Mouse (Mus musculus) CH12.LX (cell line): Measurements from ENCODE around the gene Hsd17b14. TPM values are rescaled to one million over a fixed set of nuclear protein-coding genes. Genes with fewer than 3 reads are reported as not detected.
A peak's percentile ranks its signal among the peaks of the same experiment; 100 is the strongest.
"Not testable (repeated sequence)": the region's sequence is repeated elsewhere in the genome, so short reads cannot be mapped to it uniquely, and the experiment has no call there.

Experiments
- DNase-seq: peaks from one replicate; pipeline ENCODE4 v3.0.0-alpha.2; 2013; ENCODE audit errors: extremely low read depth
- H3K27ac ChIP-seq: 2 replicates; pipeline ENCODE4 v1.5.1; 2012; ENCODE audit warnings: low read depth, mild to moderate bottlenecking, control low read depth, moderate library complexity; ENCODE audit not compliant: insufficient read depth
- H3K27me3 ChIP-seq: replicated peaks from 2 replicates; pipeline ENCODE3; 2012; ENCODE audit warnings: inconsistent platforms
- H3K36me3 ChIP-seq, 2 experiments: replicated peaks in 1 of 2; 2 replicates each; pipeline versions ENCODE3 to v1.6.1; 2012; ENCODE audit warnings: inconsistent platforms in 1 of 2, low read length in 1 of 2, mild to moderate bottlenecking in 1 of 2, mixed read lengths in 1 of 2, moderate library complexity in 1 of 2; ENCODE audit not compliant: control insufficient read depth in 1 of 2, insufficient read depth in 1 of 2
- H3K4me1 ChIP-seq, 2 experiments: 2 replicates each; pipeline ENCODE4 v1.6.1; 2012; ENCODE audit warnings: inconsistent platforms in 1 of 2, moderate library complexity in 1 of 2; ENCODE audit not compliant: insufficient read depth in 2 of 2, control insufficient read depth in 1 of 2
- H3K4me2 ChIP-seq: 2 replicates; pipeline ENCODE4 v1.6.1; 2012; ENCODE audit warnings: low read depth, mild to moderate bottlenecking, control low read depth; ENCODE audit not compliant: poor library complexity, insufficient read depth, severe bottlenecking
- H3K4me3 ChIP-seq, 3 experiments: fragments of 150-350 bp in 1 of 3; sonication (generic) in 1 of 3; replicated peaks in 1 of 3; 2 replicates each; pipeline versions ENCODE3 to v1.5.1; 2011 to 2012; ENCODE audit warnings: low read depth in 2 of 3, low read length in 2 of 3, mild to moderate bottlenecking in 2 of 3, moderate library complexity in 2 of 3, control low read depth in 1 of 3, improper control_type of control experiment in 1 of 3, inconsistent platforms in 1 of 3, mixed read lengths in 1 of 3; ENCODE audit not compliant: poor library complexity in 1 of 3
- H3K79me2 ChIP-seq: replicated peaks from 2 replicates; pipeline ENCODE4 v1.6.1; 2012; ENCODE audit warnings: mild to moderate bottlenecking, moderate library complexity; ENCODE audit not compliant: control insufficient read depth, poor library complexity, insufficient read depth, severe bottlenecking; ENCODE audit errors: extremely low read depth
- H3K9ac ChIP-seq: 2 replicates; pipeline ENCODE4 v1.6.1; 2012; ENCODE audit warnings: low read depth, mild to moderate bottlenecking, control low read depth, moderate library complexity; ENCODE audit not compliant: insufficient read depth
- H3K9me3 ChIP-seq: replicated peaks from 2 replicates; pipeline ENCODE3; 2012; ENCODE audit warnings: low read length, inconsistent platforms, mixed read lengths
- BHLHE40 ChIP-seq: IDR thresholded peaks from 2 replicates; pipeline ENCODE4 v1.6.1; 2011; ENCODE audit warnings: mild to moderate bottlenecking, low read depth, low read length, improper control_type of control experiment
- CTCF ChIP-seq, 2 experiments: IDR thresholded peaks in 1 of 2; conservative IDR thresholded peaks in 1 of 2; 2 replicates each; pipeline ENCODE4 v1.5.1; 2011 to 2012; ENCODE audit warnings: low read depth in 2 of 2, low read length in 2 of 2, improper control_type of control experiment in 1 of 2, inconsistent platforms in 1 of 2, mild to moderate bottlenecking in 1 of 2, moderate library complexity in 1 of 2
- E2F4 ChIP-seq: IDR thresholded peaks from 2 replicates; pipeline ENCODE4 v1.6.1; 2011; ENCODE audit warnings: low read depth, low read length, improper control_type of control experiment; ENCODE audit not compliant: insufficient replicate concordance
- ELF1 ChIP-seq: IDR thresholded peaks from 2 replicates; pipeline ENCODE4 v1.6.1; 2014; ENCODE audit warnings: low read depth, mild to moderate bottlenecking, inconsistent platforms, low read length, improper control_type of control experiment
- ETS1 ChIP-seq: conservative IDR thresholded peaks from 2 replicates; pipeline ENCODE4 v1.6.1; 2012; ENCODE audit warnings: low read depth, mild to moderate bottlenecking, inconsistent platforms, low read length, improper control_type of control experiment, moderate library complexity
- GABPA ChIP-seq: IDR thresholded peaks from 2 replicates; pipeline ENCODE4 v1.6.1; 2012; ENCODE audit warnings: low read depth, low read length, improper control_type of control experiment, inconsistent platforms; ENCODE audit not compliant: insufficient replicate concordance
- JUN ChIP-seq: IDR thresholded peaks from 2 replicates; pipeline ENCODE4 v1.6.1; 2011; ENCODE audit warnings: low read depth, mild to moderate bottlenecking, low read length, improper control_type of control experiment, moderate library complexity; ENCODE audit not compliant: insufficient read depth
- MAX ChIP-seq: IDR thresholded peaks from 2 replicates; pipeline ENCODE4 v1.6.1; 2011; ENCODE audit warnings: low read length, improper control_type of control experiment
- MAZ ChIP-seq: IDR thresholded peaks from 2 replicates; pipeline ENCODE4 v1.6.1; 2012; ENCODE audit warnings: low read depth, mild to moderate bottlenecking, inconsistent platforms, low read length, improper control_type of control experiment, moderate library complexity
- MEF2A ChIP-seq: IDR thresholded peaks from 2 replicates; pipeline ENCODE4 v1.6.1; 2014; ENCODE audit warnings: low read depth, mild to moderate bottlenecking, inconsistent platforms, low read length, improper control_type of control experiment, borderline replicate concordance
- MXI1 ChIP-seq: IDR thresholded peaks from 2 replicates; pipeline ENCODE4 v1.6.1; 2011; ENCODE audit warnings: mild to moderate bottlenecking, low read depth, low read length, improper control_type of control experiment
- NRF1 ChIP-seq: IDR thresholded peaks from 2 replicates; pipeline ENCODE4 v1.6.1; 2014; ENCODE audit warnings: low read depth, mild to moderate bottlenecking, inconsistent platforms, low read length, improper control_type of control experiment, moderate library complexity
- POLR2A ChIP-seq: IDR thresholded peaks from 2 replicates; pipeline ENCODE4 v1.6.1; 2011; ENCODE audit warnings: low read depth, mild to moderate bottlenecking, improper control_type of control experiment, low read length
- RAD21 ChIP-seq: IDR thresholded peaks from 2 replicates; pipeline ENCODE4 v1.6.1; 2011; ENCODE audit warnings: low read depth, mild to moderate bottlenecking, low read length, improper control_type of control experiment, moderate library complexity
- RCOR1 ChIP-seq: conservative IDR thresholded peaks from 2 replicates; pipeline ENCODE4 v1.6.1; 2012; ENCODE audit warnings: low read depth, mild to moderate bottlenecking, inconsistent platforms, low read length, improper control_type of control experiment
- TBP ChIP-seq: conservative IDR thresholded peaks from 2 replicates; pipeline ENCODE4 v1.6.1; 2011; ENCODE audit warnings: low read depth, low read length, improper control_type of control experiment
- TCF12 ChIP-seq: IDR thresholded peaks from 2 replicates; pipeline ENCODE4 v1.6.1; 2014; ENCODE audit warnings: low read depth, mild to moderate bottlenecking, inconsistent platforms, low read length, improper control_type of control experiment
- UBTF ChIP-seq: IDR thresholded peaks from 2 replicates; pipeline ENCODE4 v1.6.1; 2012; ENCODE audit warnings: low read depth, mild to moderate bottlenecking, inconsistent platforms, low read length, improper control_type of control experiment, moderate library complexity
- ZC3H11A ChIP-seq: IDR thresholded peaks from 2 replicates; pipeline ENCODE4 v1.6.1; 2012; ENCODE audit warnings: low read depth, mild to moderate bottlenecking, inconsistent platforms, low read length, improper control_type of control experiment
- ZMIZ1 ChIP-seq: IDR thresholded peaks from 2 replicates; pipeline ENCODE4 v1.6.1; 2012; ENCODE audit warnings: low read depth, mild to moderate bottlenecking, inconsistent platforms, low read length, improper control_type of control experiment
- ZNF384 ChIP-seq: IDR thresholded peaks from 2 replicates; pipeline ENCODE4 v1.6.1; 2012; ENCODE audit warnings: low read depth, low read length, improper control_type of control experiment, inconsistent platforms
- dilution Hi-C: fragments of 300-500 bp; cut with MboI; formaldehyde crosslinking; loops from 2 replicates; pipeline ENCODE4 v1.14.3; 2020; ENCODE audit warnings: low sequenced_read_pairs; ENCODE audit not compliant: extremely low pct_unique_long_range_greater_than_20kb, extremely low pct_ligation_motif_present
- in situ Hi-C: fragments of 300-500 bp; cut with MboI; formaldehyde crosslinking; loops from 3 replicates; pipeline ENCODE4 v1.14.3; 2019; ENCODE audit warnings: low sequenced_read_pairs, low pct_ligation_motif_present, low pct_unique_long_range_greater_than_20kb, mixed read lengths
- polyA plus RNA-seq: library from polyadenylated mRNA; unstranded; fragments of >175 nt; gene quantifications from 2 replicates; pipeline ENCODE4 v1.2.1, GENCODE M21; 2012; ENCODE audit warnings: low read depth; ENCODE audit not compliant: insufficient read length
- total RNA-seq, 2 experiments: library from RNA; depleted of rRNA; stranded (reverse); fragments of 300-350 nt in 1 of 2; fragments of >200 nt in 1 of 2; gene quantifications; 2 replicates each; pipeline ENCODE4 v1.2.3; 2012 to 2014

Hsd17b14 gene
- total and polyA plus RNA-seq, 3 experiments: 2.3 TPM; not detected in 2

DNA sequence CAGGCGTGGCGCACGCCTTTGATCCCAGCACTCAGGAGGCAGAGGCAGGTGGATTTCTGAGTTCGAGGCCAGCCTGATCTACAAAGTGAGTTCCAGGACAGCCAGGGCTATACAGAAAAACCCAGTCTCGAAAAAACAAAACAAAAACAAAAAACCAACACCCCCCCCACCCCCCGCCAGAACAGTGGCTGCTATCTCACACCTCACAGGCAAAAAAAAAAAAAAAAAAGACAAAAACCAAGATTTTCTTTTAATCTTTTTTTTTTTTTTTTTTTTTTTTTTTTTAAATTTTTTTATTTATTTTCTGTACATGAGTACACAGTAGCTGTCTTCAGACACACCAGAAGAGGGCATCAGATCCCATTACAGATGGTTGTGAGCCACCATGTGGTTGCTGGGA lies 27.5 kb upstream of the Hsd17b14 start:
- H3K9ac ChIP-seq, DNase-seq, H3K27ac ChIP-seq, dilution Hi-C loops, H3K4me3 ChIP-seq, H3K9me3 ChIP-seq, H3K4me2 ChIP-seq: not testable (repeated sequence)
- H3K4me1 ChIP-seq: peaks cover 8 to 43% of the 10 kb centered on the region in 2 experiments
- peaks cover 24% of the 10 kb centered on the region for H3K79me2 ChIP-seq
- H3K36me3 ChIP-seq: peaks cover 19 to 25% of the 10 kb centered on the region in 2 experiments
- peaks cover 28% of the 10 kb centered on the region for H3K27me3 ChIP-seq
- in situ Hi-C loops: loop anchor here (10.0 kb wide), 1 partner anchor 58 kb away; no protein-coding TSS in a partner anchor
- TF ChIP-seq ZNF384: peak; percentile 25; the same call in 1 of the 2 replicates
- TF ChIP-seq, all 38 proteins: peak for 1; not testable (repeated sequence) for 37

GRCm38 (mm10) chr7:45529461-45529860 lies 25.2 kb upstream of the Hsd17b14 start:
- no peak for DNase-seq
- Histone ChIP-seq H3K9me3 (no peaks in the 10 kb centered on the region), H3K9ac (no peak overlapping the region), H3K79me2 (peaks cover 11% of the 10 kb centered on the region), H3K27me3 (peaks cover 36% of the 10 kb centered on the region), H3K27ac (no peak overlapping the region), H3K4me2 (peak overlapping the region; percentile 25), H3K36me3 (peaks cover 5 to 6% of the 10 kb centered on the region in 2 experiments), H3K4me1 (peaks cover 4 to 24% of the 10 kb centered on the region in 2 experiments; a peak in 3 of 4 replicates), H3K4me3 (no peak overlapping the region)
- dilution Hi-C loops: no loop called here
- in situ Hi-C loops: loop anchor here (10.0 kb wide), 1 partner anchor 55 kb away; no protein-coding TSS in a partner anchor
- TF ChIP-seq MAZ: 0 out of 2 replicates have a peak, but pooled peaks have one; percentile 16
- no peak for TF ChIP-seq BHLHE40
- no peak for TF ChIP-seq E2F4
- TF ChIP-seq CTCF (conservative IDR thresholded peaks at IDR 0.05 in 1 of 2, IDR thresholded peaks at IDR 0.05 in 1 of 2; ENCODE audit: low read depth in 2 of 2, low read length in 2 of 2): no peak
- TF ChIP-seq ETS1: no peak
- TF ChIP-seq ELF1: peak; percentile 35; the same call in 1 of the 2 replicates

DNA sequence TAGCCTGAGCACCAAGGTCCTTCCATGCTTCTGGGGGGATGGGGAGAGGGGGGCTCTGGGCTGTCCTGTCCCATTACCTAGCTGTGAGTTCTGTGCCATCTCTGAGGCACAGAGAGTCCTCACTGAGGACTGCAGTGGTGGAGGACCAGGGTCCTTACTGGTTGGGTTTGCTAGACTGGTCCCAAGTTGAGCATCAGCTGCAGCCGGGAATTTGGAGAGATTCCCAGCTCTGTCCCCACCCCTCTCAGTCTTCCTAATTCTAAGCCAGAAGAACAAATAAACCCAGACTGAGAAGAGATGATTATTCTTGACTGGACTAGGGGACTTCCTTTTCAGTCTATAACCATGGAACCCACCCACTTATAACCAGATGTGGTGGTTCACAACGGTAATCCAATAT lies 24.1 kb upstream of the Hsd17b14 start:
- Histone ChIP-seq H3K4me3 (no peak overlapping the region), H3K4me2 (no peak overlapping the region), H3K4me1 (peaks cover 4 to 16% of the 10 kb centered on the region in 2 experiments; a peak in 3 of 4 replicates), H3K79me2 (no peaks in the 10 kb centered on the region; the same call in 1 of the 2 replicates), H3K9ac (no peak overlapping the region), H3K9me3 (no peaks in the 10 kb centered on the region), H3K27ac (no peak overlapping the region), H3K27me3 (peaks cover 36% of the 10 kb centered on the region), H3K36me3 (no peaks in the 10 kb centered on the region)
- TF ChIP-seq TCF12: no peak
- no peak for TF ChIP-seq POLR2A
- no peak for TF ChIP-seq ZMIZ1
- TF ChIP-seq MXI1: no peak
- TF ChIP-seq ETS1: no peak
- TF ChIP-seq ZC3H11A: no peak
- no peak for TF ChIP-seq JUN
- TF ChIP-seq MAZ: no peak
- no peak for TF ChIP-seq RAD21
- no peak for TF ChIP-seq GABPA
- no peak for TF ChIP-seq NRF1
- TF ChIP-seq MEF2A: no peak
- no peak for TF ChIP-seq TBP
- no peak for TF ChIP-seq UBTF
- TF ChIP-seq MAX: no peak
- no peak for TF ChIP-seq RCOR1
- dilution Hi-C loops (no loop called here), in situ Hi-C loops (no loop called here)
- no peak for DNase-seq
